Mouse (Mus musculus): Measurements from ENCODE around the gene Pigs.
A peak's percentile ranks its signal among the peaks of the same experiment; 100 is the strongest.

GRCm38 (mm10) chr11:78347070-78347754, 19.0 kb downstream of the Pigs start:
- TF ChIP-seq CTCF (IDR thresholded peaks at IDR 0.05; ENCODE audit: low read depth) = peak; percentile 83
- TF ChIP-seq EP300 (IDR thresholded peaks at IDR 0.05; ENCODE audit: low read depth) = no peak

Measured in heart, postnatal 0 days (tissue).